Mouse (Mus musculus): Measurements from ENCODE around the gene Gm13277. TPM values are rescaled to one million over a fixed set of nuclear protein-coding genes. Genes with fewer than 3 reads are reported as not detected.
"Not testable (repeated sequence)": the region's sequence is repeated elsewhere in the genome, so short reads cannot be mapped to it uniquely, and the experiment has no call there.

Gene Gm13277
- polyA plus RNA-seq, 1 experiment from 2014 or later: not detected

DNA sequence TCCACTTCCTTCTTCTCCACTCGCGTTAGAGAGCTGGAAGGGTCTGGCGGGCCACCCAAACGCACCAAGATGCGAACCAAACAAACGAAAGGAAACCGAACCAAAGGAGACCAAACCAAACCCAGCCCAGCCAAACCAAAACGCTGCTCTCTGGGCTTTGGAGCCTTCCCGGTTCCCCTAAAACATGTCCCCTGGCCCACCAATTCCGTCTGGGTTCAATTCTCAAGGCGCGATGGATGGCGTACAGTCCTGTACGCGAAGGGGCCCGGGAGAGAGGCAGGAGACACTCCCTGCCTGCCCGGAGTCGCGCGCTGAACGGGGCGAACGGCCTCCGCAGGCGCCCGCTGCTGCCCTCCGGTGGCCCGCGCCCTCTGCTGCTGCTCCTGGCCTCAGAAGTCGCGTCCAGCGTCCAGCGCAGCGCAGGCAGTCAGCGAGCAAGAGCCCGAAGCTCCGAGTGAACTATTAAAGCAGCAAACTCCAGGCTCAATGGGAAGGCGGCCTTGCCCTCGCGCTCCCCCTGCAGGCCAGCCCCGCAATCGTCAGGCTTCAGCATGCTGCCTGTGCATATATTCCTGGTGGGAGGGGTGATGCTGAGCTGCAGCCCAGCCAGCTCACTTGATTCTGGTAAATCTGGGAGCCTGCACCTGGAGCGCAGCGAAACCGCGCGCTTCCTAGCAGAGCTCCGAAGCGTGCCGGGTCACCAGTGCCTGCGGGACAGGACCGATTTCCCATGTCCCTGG lies 5.7 kb downstream of the Gm13277 start, which contains the start of gene Gm13275:
TSS of gene Gm13275 (plus strand) at position 552 of the 740 bp plus-strand sequence.
- not testable (repeated sequence) for H3K4me1 ChIP-seq (ENCODE audit: insufficient read depth, low read depth, low read length); H3K4me3 ChIP-seq (ENCODE audit: low read depth, low read length); H3K27ac ChIP-seq (ENCODE audit: low read length); ATAC-seq; H3K9me3 ChIP-seq (ENCODE audit: low read length); H3K9ac ChIP-seq (replicated peaks; ENCODE audit: low read depth); H3K36me3 ChIP-seq (ENCODE audit: insufficient read depth, low read length); H3K4me2 ChIP-seq (replicated peaks; ENCODE audit: low read depth, low read length); H3K27me3 ChIP-seq (replicated peaks; ENCODE audit: insufficient read depth, low read length); DNase-seq (ENCODE audit: low spot score)
- 0% methylated on average over 6 of the region's 52 CpGs for WGBS
- TF ChIP-seq CTCF (IDR thresholded peaks at IDR 0.05): peak; percentile 49

DNA sequence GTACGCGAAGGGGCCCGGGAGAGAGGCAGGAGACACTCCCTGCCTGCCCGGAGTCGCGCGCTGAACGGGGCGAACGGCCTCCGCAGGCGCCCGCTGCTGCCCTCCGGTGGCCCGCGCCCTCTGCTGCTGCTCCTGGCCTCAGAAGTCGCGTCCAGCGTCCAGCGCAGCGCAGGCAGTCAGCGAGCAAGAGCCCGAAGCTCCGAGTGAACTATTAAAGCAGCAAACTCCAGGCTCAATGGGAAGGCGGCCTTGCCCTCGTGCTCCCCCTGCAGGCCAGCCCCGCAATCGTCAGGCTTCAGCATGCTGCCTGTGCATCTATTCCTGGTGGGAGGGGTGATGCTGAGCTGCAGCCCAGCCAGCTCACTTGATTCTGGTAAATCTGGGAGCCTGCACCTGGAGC lies 8.7 kb downstream of the Gm13277 start, which contains the start of gene Gm13279:
TSS of gene Gm13279 (plus strand) at position 301 of the 400 bp plus-strand sequence.
- not testable (repeated sequence) for H3K27me3 ChIP-seq (replicated peaks; ENCODE audit: insufficient read depth, low read length); H3K27ac ChIP-seq (ENCODE audit: low read length); H3K4me1 ChIP-seq (ENCODE audit: insufficient read depth, low read depth, low read length); ATAC-seq; DNase-seq (ENCODE audit: low spot score); H3K9me3 ChIP-seq (ENCODE audit: low read length); H3K9ac ChIP-seq (replicated peaks; ENCODE audit: low read depth); H3K4me2 ChIP-seq (replicated peaks; ENCODE audit: low read depth, low read length); H3K36me3 ChIP-seq (ENCODE audit: insufficient read depth, low read length); H3K4me3 ChIP-seq (ENCODE audit: low read depth, low read length)
- no CpG with 5 or more reads among the region's 28 CpGs for WGBS

DNA sequence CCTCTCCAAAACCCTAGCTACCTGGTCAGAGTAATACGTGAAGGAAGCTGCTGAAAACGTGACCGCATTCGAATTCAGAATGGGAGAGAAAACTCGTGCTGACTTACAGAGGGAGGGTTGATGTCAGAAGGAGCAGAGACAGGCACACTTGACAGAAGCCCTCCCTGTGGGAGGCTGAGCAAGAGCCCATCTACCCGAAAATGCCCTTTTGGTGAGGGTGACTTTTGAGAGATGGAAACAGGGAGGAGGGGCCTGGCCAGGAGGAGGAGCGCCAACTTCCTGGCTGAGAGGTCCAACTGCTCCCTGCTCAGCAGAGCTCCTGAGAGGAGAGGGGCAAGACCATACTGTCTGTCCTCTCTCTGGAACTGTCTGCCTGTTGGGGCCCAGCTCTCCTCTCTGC lies 10.9 kb downstream of the Gm13277 start, which contains the start of gene Gm13285:
TSS of gene Gm13285 (plus strand) at position 301 of the 400 bp plus-strand sequence.
- not testable (repeated sequence) for DNase-seq (ENCODE audit: low spot score)

DNA sequence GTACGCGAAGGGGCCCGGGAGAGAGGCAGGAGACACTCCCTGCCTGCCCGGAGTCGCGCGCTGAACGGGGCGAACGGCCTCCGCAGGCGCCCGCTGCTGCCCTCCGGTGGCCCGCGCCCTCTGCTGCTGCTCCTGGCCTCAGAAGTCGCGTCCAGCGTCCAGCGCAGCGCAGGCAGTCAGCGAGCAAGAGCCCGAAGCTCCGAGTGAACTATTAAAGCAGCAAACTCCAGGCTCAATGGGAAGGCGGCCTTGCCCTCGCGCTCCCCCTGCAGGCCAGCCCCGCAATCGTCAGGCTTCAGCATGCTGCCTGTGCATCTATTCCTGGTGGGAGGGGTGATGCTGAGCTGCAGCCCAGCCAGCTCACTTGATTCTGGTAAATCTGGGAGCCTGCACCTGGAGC lies 14.5 kb downstream of the Gm13277 start, which contains the start of gene Gm13287:
TSS of gene Gm13287 (plus strand) at position 301 of the 400 bp plus-strand sequence.
- H3K9me3 ChIP-seq (ENCODE audit: low read length); H3K36me3 ChIP-seq (ENCODE audit: insufficient read depth, low read length); ATAC-seq; H3K9ac ChIP-seq (replicated peaks; ENCODE audit: low read depth); H3K4me1 ChIP-seq (ENCODE audit: insufficient read depth, low read depth, low read length); H3K27me3 ChIP-seq (replicated peaks; ENCODE audit: insufficient read depth, low read length); H3K4me3 ChIP-seq (ENCODE audit: low read depth, low read length); H3K4me2 ChIP-seq (replicated peaks; ENCODE audit: low read depth, low read length); H3K27ac ChIP-seq (ENCODE audit: low read length); DNase-seq (ENCODE audit: low spot score): not testable (repeated sequence)
- WGBS: no CpG with 5 or more reads among the region's 29 CpGs

More for the DNA sequence above, 10.9 kb downstream of the Gm13277 start, which contains the start of gene Gm13285:
- not testable (repeated sequence) for H3K27me3 ChIP-seq (replicated peaks; ENCODE audit: insufficient read depth, low read length); H3K4me2 ChIP-seq (replicated peaks; ENCODE audit: low read depth, low read length); H3K27ac ChIP-seq (ENCODE audit: low read length); H3K4me1 ChIP-seq (ENCODE audit: insufficient read depth, low read depth, low read length); H3K9ac ChIP-seq (replicated peaks; ENCODE audit: low read depth); H3K9me3 ChIP-seq (ENCODE audit: low read length); H3K36me3 ChIP-seq (ENCODE audit: insufficient read depth, low read length); H3K4me3 ChIP-seq (ENCODE audit: low read depth, low read length); ATAC-seq
- WGBS: 14% methylated on average over 1 of the region's 7 CpGs

GRCm38 (mm10) chr4:88805231-88805630 lies 16.8 kb downstream of the Gm13277 start, which contains the start of gene Gm13288:
Gene Gm13288 (plus strand): TSS chr4:88805531.
- H3K4me1 ChIP-seq (ENCODE audit: insufficient read depth, low read depth, low read length); H3K4me3 ChIP-seq (ENCODE audit: low read depth, low read length); H3K4me2 ChIP-seq (replicated peaks; ENCODE audit: low read depth, low read length); H3K36me3 ChIP-seq (ENCODE audit: insufficient read depth, low read length); DNase-seq (ENCODE audit: low spot score); H3K9me3 ChIP-seq (ENCODE audit: low read length); H3K9ac ChIP-seq (replicated peaks; ENCODE audit: low read depth); H3K27ac ChIP-seq (ENCODE audit: low read length); H3K27me3 ChIP-seq (replicated peaks; ENCODE audit: insufficient read depth, low read length); ATAC-seq: not testable (repeated sequence)
- no CpG with 5 or more reads among the region's 8 CpGs for WGBS

GRCm38 (mm10) chr4:88805761-88806160 lies 17.3 kb downstream of the Gm13277 start:
- TF ChIP-seq CTCF (IDR thresholded peaks at IDR 0.05): peak; percentile 43
- not testable (repeated sequence) for ATAC-seq; H3K27me3 ChIP-seq (replicated peaks; ENCODE audit: insufficient read depth, low read length); H3K9me3 ChIP-seq (ENCODE audit: low read length); H3K36me3 ChIP-seq (ENCODE audit: insufficient read depth, low read length); H3K4me1 ChIP-seq (ENCODE audit: insufficient read depth, low read depth, low read length); H3K27ac ChIP-seq (ENCODE audit: low read length); H3K4me3 ChIP-seq (ENCODE audit: low read depth, low read length); H3K9ac ChIP-seq (replicated peaks; ENCODE audit: low read depth); H3K4me2 ChIP-seq (replicated peaks; ENCODE audit: low read depth, low read length); DNase-seq (ENCODE audit: low spot score)
- whole genome bisulfite sequencing: no CpG with 5 or more reads among the region's 34 CpGs

GRCm38 (mm10) chr4:88815928-88816327 lies 27.5 kb downstream of the Gm13277 start, which contains the start of gene Ifna7:
Gene Ifna7 (plus strand): TSS chr4:88816228.
- TF ChIP-seq EP300 (IDR thresholded peaks at IDR 0.05) (no peak), CTCF (IDR thresholded peaks at IDR 0.05) (no peak)
- Histone ChIP-seq H3K4me2 (replicated peaks; ENCODE audit: low read depth, low read length) (no peak within 1 kb of the TSS), H3K4me3 (ENCODE audit: low read depth, low read length) (no peak within 1 kb of the TSS), H3K4me1 (ENCODE audit: insufficient read depth, low read depth, low read length) (no peaks in the 10 kb centered on the region), H3K36me3 (ENCODE audit: insufficient read depth, low read length) (no peaks in the 10 kb centered on the region), H3K9me3 (ENCODE audit: low read length) (no peaks in the 10 kb centered on the region), H3K9ac (replicated peaks; ENCODE audit: low read depth) (no peak within 1 kb of the TSS), H3K27me3 (replicated peaks; ENCODE audit: insufficient read depth, low read length) (no peaks in the 10 kb centered on the region), H3K27ac (ENCODE audit: low read length) (no peak within 1 kb of the TSS)
- ATAC-seq: no peak
- DNase-seq (ENCODE audit: low spot score): no peak
- WGBS: 43% methylated on average over 3 of the region's 3 CpGs

Data from lung, postnatal 0 days (tissue).